Mouse (Mus musculus): ENCODE results near the gene Klhl30. TPM values are rescaled to one million over a fixed set of nuclear protein-coding genes. Genes with fewer than 3 reads are reported as not detected.
A peak's percentile ranks its signal among the peaks of the same experiment; 100 is the strongest.

Klhl30 gene
- total RNA-seq, 2 experiments from 2014 or later, result 0.15 TPM; not detected in 1

DNA sequence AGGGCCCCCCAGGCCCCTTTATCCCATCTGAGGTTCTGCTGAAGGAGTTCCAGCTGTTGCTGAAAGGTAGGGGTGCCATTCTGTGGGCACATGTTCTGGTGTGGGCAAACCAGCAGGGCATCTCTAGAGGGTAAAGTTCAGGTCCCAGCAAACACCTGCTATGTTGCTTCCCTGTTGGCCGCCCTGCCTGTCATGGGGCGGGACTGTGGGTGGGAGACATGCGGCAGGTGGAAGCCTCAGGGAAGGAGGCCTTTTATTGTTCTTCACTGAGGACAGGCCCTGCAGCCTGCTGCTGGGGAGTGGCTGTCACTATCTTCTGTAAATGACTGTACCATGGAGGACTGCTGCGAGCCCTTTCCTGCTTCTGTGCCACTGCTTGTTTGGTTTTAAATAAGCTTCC lies 18.6 kb downstream of the Klhl30 start:
- DNase-seq (ENCODE audit: low spot score in 2 of 2), result no peak
- H3K4me3 ChIP-seq, result no peak overlapping the region
- no peak overlapping the region for H3K27ac ChIP-seq
- TF ChIP-seq CTCF (conservative IDR thresholded peaks at IDR 0.05), result no peak

DNA sequence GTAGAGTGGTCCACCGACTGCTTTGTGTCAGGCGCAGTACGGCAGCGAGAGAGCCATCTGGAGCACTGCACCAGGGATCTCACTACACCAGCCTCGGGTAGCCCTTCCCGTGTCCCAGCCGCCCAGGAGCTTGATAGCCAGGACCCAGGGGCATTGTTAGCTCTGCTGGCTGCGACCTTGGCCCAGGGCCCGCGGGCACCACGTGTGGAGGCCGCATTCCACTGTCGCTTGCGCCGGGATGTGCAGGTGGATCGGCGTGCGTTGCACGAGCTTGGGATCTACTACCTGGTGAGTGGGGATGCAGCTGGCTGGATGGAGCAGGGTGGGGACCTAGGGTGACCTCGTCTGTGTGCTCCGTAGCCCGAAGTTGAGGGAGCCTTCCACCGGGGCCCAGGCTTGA lies 19.2 kb downstream of the Klhl30 start:
- Histone ChIP-seq H3K4me3 (no peak overlapping the region), H3K27ac (no peak overlapping the region)
- no peak for DNase-seq (ENCODE audit: low spot score in 2 of 2)
- no peak for TF ChIP-seq CTCF (conservative IDR thresholded peaks at IDR 0.05)

DNA sequence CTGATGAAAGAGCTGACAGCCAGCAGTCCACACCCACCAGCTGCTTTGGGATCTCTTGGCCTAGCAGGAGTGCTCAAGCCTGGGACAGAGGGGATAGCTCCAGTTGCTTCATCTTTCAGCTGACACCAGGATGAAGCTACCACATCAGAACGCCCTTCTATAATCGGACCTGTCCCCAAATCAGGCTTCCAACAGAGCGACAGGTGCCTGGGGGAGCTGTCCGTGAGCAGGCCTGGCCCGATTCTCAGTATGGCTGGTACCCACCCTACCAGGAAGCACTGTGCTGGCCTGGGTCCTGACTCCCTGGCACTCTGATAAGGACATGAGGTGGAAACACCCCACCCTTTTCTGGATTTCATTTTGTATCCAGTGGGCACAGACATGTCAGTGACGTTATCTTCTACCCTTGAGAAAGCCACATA lies 22.6 kb downstream of the Klhl30 start:
- TF ChIP-seq CTCF (conservative IDR thresholded peaks at IDR 0.05), result no peak
- no peak overlapping the region for H3K27ac ChIP-seq
- no peak for DNase-seq (ENCODE audit: low spot score in 2 of 2)
- no peak overlapping the region for H3K4me3 ChIP-seq

DNA sequence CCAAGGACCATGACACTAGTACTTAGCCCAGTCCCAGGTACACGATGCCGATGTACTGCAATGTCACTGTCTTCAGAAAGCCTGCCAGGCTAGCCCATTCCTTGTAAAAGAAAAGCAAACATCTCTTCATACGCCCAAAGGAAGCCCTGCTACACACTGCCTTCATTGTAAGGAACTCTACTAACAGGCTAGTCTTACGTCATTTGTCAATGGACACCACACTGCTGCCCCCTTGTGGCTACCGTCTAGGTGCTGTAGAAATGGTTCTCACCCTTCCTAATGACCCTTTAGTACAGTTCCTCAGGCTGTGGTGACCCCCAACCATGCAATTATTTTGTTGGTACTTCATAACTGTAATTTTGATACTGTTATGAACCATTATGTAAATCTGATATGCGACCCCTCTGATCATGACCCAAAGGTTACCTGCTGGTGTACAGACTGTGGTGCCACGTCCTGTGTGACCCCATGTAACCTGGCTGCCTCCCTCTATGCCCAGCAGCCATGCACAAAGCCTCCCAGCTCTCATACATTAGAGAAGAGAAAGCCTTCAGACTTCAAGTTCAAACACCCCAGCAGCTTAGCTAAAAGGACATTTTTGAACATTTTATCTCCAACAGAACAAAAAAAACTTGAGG lies 29.8 kb downstream of the Klhl30 start:
- peak; percentile 41 to 71 for DNase-seq (ENCODE audit: low spot score in 2 of 2)
- peak; percentile 92 for TF ChIP-seq CTCF (conservative IDR thresholded peaks at IDR 0.05)
- Histone ChIP-seq H3K4me3 (no peak overlapping the region), H3K27ac (no peak overlapping the region)

DNA sequence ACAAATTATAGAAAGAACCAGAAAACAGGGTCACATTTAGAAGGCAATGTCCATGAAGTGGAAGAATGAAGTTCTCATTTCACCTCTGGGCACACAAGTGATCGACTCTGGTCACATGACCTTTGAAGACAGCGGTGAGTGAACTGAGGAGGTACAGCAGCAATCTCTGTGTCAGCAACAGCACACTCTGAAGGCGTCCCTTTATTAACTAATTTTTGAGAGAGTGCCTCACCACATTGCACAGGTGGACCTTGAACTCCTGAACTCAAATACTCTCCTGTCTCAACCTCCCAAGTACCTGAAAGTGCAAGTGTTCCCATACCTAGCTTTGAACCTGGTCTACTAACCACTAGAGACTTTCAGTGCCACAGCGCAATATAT lies 30.3 kb downstream of the Klhl30 start:
- no peak for TF ChIP-seq CTCF (conservative IDR thresholded peaks at IDR 0.05)
- H3K27ac ChIP-seq, result no peak overlapping the region
- no peak overlapping the region for H3K4me3 ChIP-seq
- no peak for DNase-seq (ENCODE audit: low spot score in 2 of 2)

DNA sequence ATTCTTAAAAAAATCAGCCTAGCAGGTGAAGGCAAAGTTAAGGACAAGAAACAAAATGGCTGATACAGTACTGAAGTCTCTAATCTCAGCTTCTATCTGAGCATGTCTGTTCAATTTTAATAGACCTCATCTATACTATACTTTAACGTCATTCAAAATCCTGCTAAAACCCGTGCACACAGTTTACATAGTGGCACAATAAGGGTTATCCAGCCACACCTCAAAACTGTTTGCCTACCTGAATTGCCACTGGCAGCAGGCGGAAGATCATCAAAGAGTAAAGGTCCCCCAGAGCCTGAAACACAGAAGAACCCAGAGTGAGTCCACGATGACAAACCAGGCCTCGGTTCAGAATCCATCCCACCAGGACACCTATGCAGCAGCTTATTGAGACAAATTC lies 39.6 kb downstream of the Klhl30 start:
- DNase-seq (ENCODE audit: low spot score in 2 of 2), result no peak
- TF ChIP-seq CTCF (conservative IDR thresholded peaks at IDR 0.05), result no peak

DNA sequence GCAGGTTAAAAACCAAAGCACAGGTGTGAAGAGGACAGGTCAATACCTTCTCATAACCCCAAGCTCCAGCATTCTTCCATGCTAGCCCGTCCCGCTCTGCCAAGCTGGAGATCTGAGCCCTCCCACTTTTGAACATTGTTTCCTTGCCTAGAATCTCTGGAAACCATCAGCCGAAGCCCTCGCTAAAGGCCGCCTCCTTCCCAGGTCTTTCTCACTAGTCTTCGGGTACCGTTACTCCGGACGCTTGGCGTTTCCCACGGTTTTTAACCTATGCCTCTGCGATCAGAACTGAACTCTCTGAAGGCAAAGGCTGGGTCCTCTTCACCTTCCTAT lies 47.1 kb downstream of the Klhl30 start:
- no peak for TF ChIP-seq CTCF (conservative IDR thresholded peaks at IDR 0.05)
- Histone ChIP-seq H3K4me3 (peak overlapping the region; percentile 83), H3K27ac (peak overlapping the region; percentile 99)
- no peak for DNase-seq (ENCODE audit: low spot score in 2 of 2)

More for the DNA sequence above, 39.6 kb downstream of the Klhl30 start:
- Histone ChIP-seq H3K27ac (no peak overlapping the region), H3K4me3 (no peak overlapping the region)

DNA sequence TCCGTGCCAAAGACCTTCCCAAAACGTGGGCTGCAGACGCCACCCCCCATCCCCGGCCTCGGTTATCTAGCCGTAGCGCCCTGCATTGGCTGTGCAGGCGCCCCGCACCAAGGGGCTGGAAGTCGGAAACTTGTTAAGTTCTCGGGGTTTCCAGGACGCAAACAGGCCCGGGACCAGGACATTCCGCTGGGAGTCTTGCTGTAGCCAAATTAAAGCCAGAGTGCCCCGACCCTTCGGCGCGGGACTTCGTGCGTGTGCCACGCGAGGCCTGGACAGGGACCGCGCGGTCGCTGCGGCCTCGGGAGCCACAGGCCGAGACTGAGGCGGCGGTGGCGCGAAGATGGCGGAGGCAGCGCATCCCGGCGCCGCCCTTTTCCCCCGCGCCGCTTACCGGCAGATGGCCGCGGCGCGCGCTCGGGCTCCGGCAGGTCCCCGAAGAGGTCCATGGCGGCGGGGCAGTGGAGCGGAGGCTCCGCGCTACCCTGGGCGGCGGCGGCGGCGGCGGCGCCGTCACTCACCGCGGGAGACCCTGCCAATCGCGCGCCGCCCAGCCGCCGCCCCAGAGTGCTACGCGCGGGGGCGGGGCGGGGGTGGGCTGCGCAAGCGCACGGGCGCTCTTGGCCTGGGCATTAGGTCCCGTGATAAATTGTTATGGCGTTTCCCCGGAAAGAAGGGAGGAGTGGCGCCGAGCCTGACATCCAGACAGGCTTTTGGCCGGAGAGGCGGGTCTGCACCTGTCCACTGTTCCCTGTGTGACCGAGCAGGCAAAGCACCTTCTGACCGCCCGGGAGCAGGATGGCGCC lies 47.6 kb downstream of the Klhl30 start, which contains the start of gene Ilkap:
Gene Ilkap (minus strand): TSS at position 556 of the 803 bp plus-strand sequence.
- peak within 1 kb of the TSS; percentile 99 for H3K27ac ChIP-seq
- TF ChIP-seq CTCF (conservative IDR thresholded peaks at IDR 0.05), result no peak
- peak; percentile 71 to 77 for DNase-seq (ENCODE audit: low spot score in 2 of 2)
- peak within 1 kb of the TSS; percentile 83 for H3K4me3 ChIP-seq

DNA sequence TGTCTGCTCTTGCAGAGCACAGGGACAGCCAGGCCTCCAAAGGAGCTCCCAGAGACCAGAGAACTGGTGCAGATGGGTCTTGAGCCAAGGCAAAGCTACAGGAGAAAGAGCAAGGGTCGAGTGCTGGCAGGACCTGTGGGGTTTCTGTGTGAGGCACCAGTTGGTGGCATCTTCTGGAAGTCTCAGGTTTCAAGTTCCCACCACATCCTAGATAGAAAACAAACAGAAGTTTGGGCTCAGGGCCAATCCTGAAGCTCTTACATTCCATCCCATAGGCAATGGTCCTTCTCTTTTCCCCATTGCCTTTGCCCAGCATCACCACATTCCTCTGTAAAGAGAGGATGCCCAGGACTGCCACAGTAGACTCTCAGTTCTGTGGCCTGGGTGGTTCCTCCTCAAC lies 54.2 kb downstream of the Klhl30 start:
- H3K4me3 ChIP-seq, result no peak overlapping the region
- TF ChIP-seq CTCF (conservative IDR thresholded peaks at IDR 0.05), result no peak
- DNase-seq (ENCODE audit: low spot score in 2 of 2), result no peak
- H3K27ac ChIP-seq, result no peak overlapping the region

DNA sequence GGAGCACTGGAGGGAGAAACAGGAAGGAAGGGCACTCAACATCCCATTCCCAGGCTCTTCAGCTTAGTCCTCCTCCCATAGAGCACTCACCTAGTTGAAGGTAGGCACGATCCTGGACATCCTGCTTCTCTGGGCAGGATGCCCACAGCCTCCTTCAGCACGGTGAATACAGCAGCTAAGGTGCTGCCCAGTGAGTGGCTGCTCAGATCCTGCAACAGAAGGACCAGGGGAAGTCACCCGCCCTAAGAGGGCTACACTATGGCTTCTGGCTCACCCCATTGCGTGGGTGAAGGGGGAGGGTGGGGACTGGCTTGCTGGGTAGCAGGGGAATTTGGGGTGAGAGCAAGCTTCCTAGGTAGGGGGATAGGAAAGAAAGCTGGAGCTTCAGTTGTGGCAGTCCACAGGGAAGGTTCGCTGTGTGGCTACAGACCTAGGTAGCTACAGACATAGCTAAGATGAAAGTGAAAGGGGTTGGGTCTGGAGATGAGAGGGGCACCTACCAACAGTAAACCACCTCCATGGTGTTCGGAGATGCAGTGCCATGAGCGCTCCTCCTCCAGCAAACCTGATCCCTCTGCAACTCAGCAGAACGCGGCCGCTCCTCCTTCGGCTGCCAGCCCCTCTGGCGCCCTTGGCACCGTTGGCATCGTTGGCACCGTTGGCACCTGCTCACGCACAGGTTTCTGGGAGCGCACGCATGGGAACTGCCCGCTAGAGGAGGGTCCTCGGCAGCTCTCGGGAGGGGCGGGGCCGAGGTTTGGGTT lies 54.8 kb downstream of the Klhl30 start:
- Histone ChIP-seq H3K27ac (no peak overlapping the region), H3K4me3 (peak overlapping the region; percentile 3; the same call in 1 of the 2 replicates)
- no peak for DNase-seq (ENCODE audit: low spot score in 2 of 2)
- no peak for TF ChIP-seq CTCF (conservative IDR thresholded peaks at IDR 0.05)

DNA sequence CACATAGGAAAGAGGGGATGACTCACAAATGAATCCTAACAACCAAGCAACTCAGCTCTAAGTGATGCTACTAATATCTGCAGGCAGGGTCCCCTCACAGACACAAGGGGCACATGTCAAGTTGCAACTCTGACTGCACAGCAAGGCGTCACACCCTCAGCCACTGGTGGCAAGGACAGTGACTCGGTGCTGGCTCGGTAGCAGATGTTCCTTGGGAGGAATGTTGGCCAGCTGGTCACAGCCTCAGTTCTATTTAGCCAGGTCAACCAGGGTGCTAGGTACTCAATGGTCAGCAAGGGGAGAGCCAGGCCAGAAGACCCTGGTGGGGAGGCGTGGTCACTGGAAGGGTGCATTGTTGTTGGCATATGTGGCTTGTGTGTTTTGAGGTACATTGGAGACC lies 57.0 kb downstream of the Klhl30 start:
- Histone ChIP-seq H3K4me3 (no peak overlapping the region), H3K27ac (no peak overlapping the region)
- no peak for DNase-seq (ENCODE audit: low spot score in 2 of 2)
- no peak for TF ChIP-seq CTCF (conservative IDR thresholded peaks at IDR 0.05)

DNA sequence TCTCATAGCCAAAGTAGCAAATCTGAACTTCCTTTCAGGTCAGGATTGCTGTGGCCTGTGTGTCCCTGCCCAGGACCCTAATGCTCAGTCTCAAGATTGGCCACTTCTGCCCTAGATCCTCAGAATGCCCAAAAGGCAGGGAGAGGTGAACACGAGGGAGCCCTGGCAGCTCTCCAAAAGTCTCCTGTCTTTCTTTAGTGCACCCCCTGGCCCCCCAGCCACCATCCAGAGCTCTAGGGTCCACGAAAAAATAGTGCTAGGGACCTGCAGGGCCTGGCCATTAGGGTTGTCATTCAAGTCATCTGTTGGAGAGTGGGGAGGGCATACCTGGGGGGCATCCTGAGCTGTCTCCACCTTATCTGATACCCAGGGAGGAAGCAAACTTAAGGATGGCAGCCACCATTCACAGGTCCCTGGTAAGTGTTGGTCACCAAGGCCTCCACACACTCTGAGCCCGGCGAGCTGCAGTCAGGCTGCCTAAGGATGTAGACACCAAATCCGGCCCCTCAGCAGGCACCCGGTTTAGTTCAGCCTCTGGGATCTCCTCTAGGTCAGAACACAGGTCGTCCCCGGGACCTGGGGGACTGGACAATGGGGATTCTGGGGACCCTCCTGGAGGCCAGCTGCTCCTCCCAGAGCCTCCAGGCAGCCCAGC lies 60.9 kb downstream of the Klhl30 start:
- peak overlapping the region; percentile 82 for H3K4me3 ChIP-seq
- no peak for TF ChIP-seq CTCF (conservative IDR thresholded peaks at IDR 0.05)
- DNase-seq (ENCODE audit: low spot score in 2 of 2), result no peak
- peak overlapping the region; percentile 79; the same call in 1 of the 2 replicates for H3K27ac ChIP-seq

Other genes starting within 250 kb of the Klhl30 start
- not detected for gene Rbm44, start 205.9 kb upstream of the Klhl30 start, total RNA-seq (2021)
- 10 to 100 TPM; 57.2 to 61.5 TPM for gene Ramp1, start 171.2 kb upstream of the Klhl30 start, total RNA-seq (2021)
- gene Ube2f, start 100.7 kb upstream of the Klhl30 start, total RNA-seq (2021), result 10 to 100 TPM; 44.9 to 50.7 TPM
- 10 to 100 TPM; 21.1 to 21.7 TPM for gene Scly, start 52.7 kb upstream of the Klhl30 start, total RNA-seq (2021)
- under 1 TPM; 0.05 to 0.10 TPM for gene Espnl, start 28.9 kb upstream of the Klhl30 start, total RNA-seq (2021)
- gene Erfe, start 15.4 kb downstream of the Klhl30 start, total RNA-seq (2021), result not detected
- gene Ilkap, start 47.8 kb downstream of the Klhl30 start, total RNA-seq (2021), result 10 to 100 TPM; 66.6 to 67.9 TPM
- 10 to 100 TPM; 15.4 to 15.7 TPM for gene Hes6, start 63.0 kb downstream of the Klhl30 start, total RNA-seq (2021)
- gene Per2, start 108.3 kb downstream of the Klhl30 start, total RNA-seq (2021), result 10 to 100 TPM; 21.2 to 27.5 TPM
- 10 to 100 TPM; 11.0 to 13.6 TPM for gene Traf3ip1, start 143.6 kb downstream of the Klhl30 start, total RNA-seq (2021)
- gene Asb1, start 189.5 kb downstream of the Klhl30 start, total RNA-seq (2021), result 10 to 100 TPM; 32.4 to 40.1 TPM

All from layer of hippocampus, adult 2 months (tissue).